Comparison of ENCODE assay signal across 16 mouse cellular contexts in genomic region chr12:39073289-39074022, GRCm38 (mm10).
DNase-seq lines count a peak whose midpoint lies in the region; ATAC-seq and TF ChIP-seq lines count a peak whose summit lies in the region.
"Had no signal": no experiment of that assay in that cellular context is flagged by ENCODE, and none has a peak within 500 bp of the region (broad histone marks: within the 10 kb centered on the region; RNA-seq: fewer than 3 reads in every experiment).

No protein-coding gene starts in this region.

- DNase-seq in hindbrain, embryonic 11.5 days (ENCODE audit: low spot score): no peak
- no peak for DNase-seq in hindbrain, postnatal 0 days (ENCODE audit: low spot score)
- DNase-seq in right cerebral cortex, adult 2 months (ENCODE audit: low spot score in 2 of 2): peak; percentile 9 to 23
- no peak for DNase-seq in right cerebral cortex, postnatal 14 days
- peak; percentile 87 for DNase-seq in forebrain, embryonic 14.5 days (ENCODE audit: low spot score)
- DNase-seq in spleen, postnatal 36 days (ENCODE audit: low spot score in 2 of 2): no peak
- DNase-seq in spleen, postnatal 4 days (ENCODE audit: low spot score in 2 of 2): no peak
- DNase-seq: B cell, adult 2 months; heart, adult 18-20 months; heart, postnatal 14 days; kidney, adult 9 months; layer of hippocampus, adult 9-11 months had no signal

- H3K4me3 ChIP-seq in hindbrain, embryonic 11.5 days (ENCODE audit: low read depth, low read length): no peak overlapping the region
- no peak overlapping the region for H3K4me3 ChIP-seq in hindbrain, postnatal 0 days (ENCODE audit: low read length)
- no peak overlapping the region for H3K4me3 ChIP-seq in forebrain, embryonic 14.5 days (ENCODE audit: low read depth, low read length)
- H3K4me3 ChIP-seq: limb, embryonic 15.5 days; lung, embryonic 15.5 days had no signal

- H3K27ac ChIP-seq in hindbrain, embryonic 11.5 days (ENCODE audit: low read depth, low read length): no peak overlapping the region
- no peak overlapping the region for H3K27ac ChIP-seq in hindbrain, postnatal 0 days
- no peak overlapping the region for H3K27ac ChIP-seq in forebrain, embryonic 14.5 days (ENCODE audit: low read depth, low read length)
- H3K27ac ChIP-seq: limb, embryonic 15.5 days; lung, embryonic 15.5 days had no signal

- H3K36me3 ChIP-seq in hindbrain, embryonic 11.5 days (ENCODE audit: control insufficient read depth, insufficient read depth, low read length): no peaks in the 10 kb centered on the region
- no peaks in the 10 kb centered on the region for H3K36me3 ChIP-seq in hindbrain, postnatal 0 days (ENCODE audit: insufficient read depth, low read length)
- no peaks in the 10 kb centered on the region for H3K36me3 ChIP-seq in forebrain, embryonic 14.5 days (ENCODE audit: control insufficient read depth, insufficient read depth, low read length)
- H3K36me3 ChIP-seq: G1E; limb, embryonic 15.5 days; lung, embryonic 15.5 days had no signal

- TF ChIP-seq CTCF in hindbrain, postnatal 0 days (IDR thresholded peaks at IDR 0.05; ENCODE audit: low read depth): no peak

- WGBS in hindbrain, embryonic 11.5 days: 78% methylated on average over 15 of the region's 15 CpGs
- WGBS in hindbrain, postnatal 0 days: 64% methylated on average over 15 of the region's 15 CpGs
- WGBS in forebrain, embryonic 14.5 days: 31% methylated on average over 15 of the region's 15 CpGs

- no peaks in the 10 kb centered on the region for H3K9me3 ChIP-seq in hindbrain, embryonic 11.5 days (ENCODE audit: control insufficient read depth, low read length)
- no peaks in the 10 kb centered on the region for H3K9me3 ChIP-seq in hindbrain, postnatal 0 days (ENCODE audit: low read length)
- no peaks in the 10 kb centered on the region for H3K9me3 ChIP-seq in forebrain, embryonic 14.5 days (replicated peaks; ENCODE audit: control insufficient read depth, low read length)
- H3K9me3 ChIP-seq: limb, embryonic 15.5 days; lung, embryonic 15.5 days had no signal

- H3K4me2 ChIP-seq in hindbrain, embryonic 11.5 days (replicated peaks; ENCODE audit: low read depth, low read length): no peak overlapping the region
- H3K4me2 ChIP-seq in hindbrain, postnatal 0 days (ENCODE audit: low read depth, low read length): no peak overlapping the region
- no peak overlapping the region for H3K4me2 ChIP-seq in forebrain, embryonic 14.5 days (ENCODE audit: low read length)
- H3K4me2 ChIP-seq: limb, embryonic 15.5 days; lung, embryonic 15.5 days had no signal

- H3K27me3 ChIP-seq in hindbrain, embryonic 11.5 days (ENCODE audit: control insufficient read depth, insufficient read depth, low read length): no peaks in the 10 kb centered on the region
- no peaks in the 10 kb centered on the region for H3K27me3 ChIP-seq in hindbrain, postnatal 0 days (ENCODE audit: insufficient read depth, low read length)
- no peaks in the 10 kb centered on the region for H3K27me3 ChIP-seq in forebrain, embryonic 14.5 days (replicated peaks; ENCODE audit: control insufficient read depth, insufficient read depth, low read length)
- H3K27me3 ChIP-seq: limb, embryonic 15.5 days; lung, embryonic 15.5 days had no signal

- peak; percentile 47 for ATAC-seq in hindbrain, embryonic 11.5 days (ENCODE audit: low FRiP score)
- ATAC-seq in hindbrain, postnatal 0 days: no peak
- peak; percentile 92 for ATAC-seq in forebrain, embryonic 14.5 days
- no peak for ATAC-seq in erythroid progenitor cell, adult 5-6 weeks (replicated peaks; ENCODE audit: low FRiP score, poor library complexity, severe bottlenecking)

- H3K9ac ChIP-seq in hindbrain, embryonic 11.5 days (ENCODE audit: low read depth, low read length): no peak overlapping the region
- H3K9ac ChIP-seq in hindbrain, postnatal 0 days (replicated peaks; ENCODE audit: low read length): no peak overlapping the region
- H3K9ac ChIP-seq in forebrain, embryonic 14.5 days (ENCODE audit: low read length): no peak overlapping the region
- H3K9ac ChIP-seq: limb, embryonic 15.5 days; lung, embryonic 15.5 days had no signal

- no peaks in the 10 kb centered on the region for H3K4me1 ChIP-seq in hindbrain, embryonic 11.5 days (replicated peaks; ENCODE audit: control insufficient read depth, insufficient read depth, low read length)
- no peaks in the 10 kb centered on the region for H3K4me1 ChIP-seq in hindbrain, postnatal 0 days (ENCODE audit: insufficient read depth, low read length)
- H3K4me1 ChIP-seq in forebrain, embryonic 14.5 days (ENCODE audit: control insufficient read depth, insufficient read depth, low read length): 0 out of 2 replicates have a peak, but pooled peaks cover 3% of the 10 kb centered on the region
- H3K4me1 ChIP-seq: lung, embryonic 15.5 days had no signal

Comparison
In these comparisons a context has a peak if more than half of its experiments do, and no peak if none do; other contexts are left out.
1. ATAC-seq: peak in hindbrain, embryonic 11.5 days (single experiment) and forebrain, embryonic 14.5 days (single experiment); none in hindbrain, postnatal 0 days (single experiment) and erythroid progenitor cell, adult 5-6 weeks (single experiment).
2. DNase-seq: peak in right cerebral cortex, adult 2 months (2 of 2) and forebrain, embryonic 14.5 days (single experiment); none in hindbrain, embryonic 11.5 days (single experiment), hindbrain, postnatal 0 days (single experiment), right cerebral cortex, postnatal 14 days (single experiment), spleen, postnatal 36 days (0 of 2) and spleen, postnatal 4 days (0 of 2).